Mouse (Mus musculus) myocyte (in vitro differentiated cells): ENCODE results near the gene Sin3a.
A peak's percentile ranks its signal among the peaks of the same experiment; 100 is the strongest.

Experiments used
- CEBPB ChIP-seq: IDR thresholded peaks from 2 replicates; pipeline ENCODE4 v1.6.1; 2011; ENCODE audit warnings: mild to moderate bottlenecking, moderate library complexity; ENCODE audit not compliant: poor library complexity, insufficient read depth, severe bottlenecking
- POLR2A ChIP-seq: IDR thresholded peaks from one replicate; pipeline ENCODE4 v1.6.1; 2011; ENCODE audit warnings: low read depth, mild to moderate bottlenecking, control low read depth, moderate library complexity; ENCODE audit not compliant: insufficient read length

GRCm38 (mm10) chr9:57158013-57158470 is 86.2 kb downstream of the Sin3a start, which contains the start of gene Commd4:
- TF ChIP-seq CEBPB (0 out of 2 replicates have a peak, but pooled peaks have one; percentile 13), POLR2A (no peak)
